Mouse (Mus musculus) adrenal gland, adult 8-10 months (tissue): ENCODE data around the gene Gabrr2. TPM values are rescaled to one million over a fixed set of nuclear protein-coding genes. Genes with fewer than 3 reads are reported as not detected.
A peak's percentile ranks its signal among the peaks of the same experiment; 100 is the strongest.
"Not testable (repeated sequence)": the region's sequence is repeated elsewhere in the genome, so short reads cannot be mapped to it uniquely, and the experiment has no call there.

ENCODE experiments used
- DNase-seq: peaks from one replicate; pipeline ENCODE4 v3.0.0; 2022
- total RNA-seq, 4 experiments: library from RNA; stranded (reverse); gene quantifications; 2 replicates each; pipeline ENCODE4 v1.2.4; 2022

Gene Gabrr2
- total RNA-seq, 4 experiments from 2014 or later, result 0.71 to 0.89 TPM; not detected in 2

DNA sequence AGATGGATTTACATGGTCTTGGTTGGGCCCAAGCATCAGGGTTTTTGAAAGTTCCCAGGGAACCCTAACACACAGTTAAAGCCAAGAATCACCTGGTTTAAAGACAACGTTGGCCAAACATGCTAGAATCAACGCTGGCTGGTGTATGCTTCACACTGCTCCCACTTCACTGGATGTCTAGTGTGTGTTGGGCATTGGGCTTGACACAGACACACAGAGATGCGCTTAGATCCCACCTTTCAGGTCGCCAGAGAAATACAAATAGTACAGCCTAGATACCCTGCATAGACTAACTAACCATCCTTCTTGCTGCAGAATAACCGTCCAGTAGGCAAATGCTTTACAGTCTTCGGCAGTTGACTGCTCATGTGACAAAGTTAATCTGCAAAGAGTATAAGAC, 7.5 kb downstream of the Gabrr2 start:
- no peak for DNase-seq

DNA sequence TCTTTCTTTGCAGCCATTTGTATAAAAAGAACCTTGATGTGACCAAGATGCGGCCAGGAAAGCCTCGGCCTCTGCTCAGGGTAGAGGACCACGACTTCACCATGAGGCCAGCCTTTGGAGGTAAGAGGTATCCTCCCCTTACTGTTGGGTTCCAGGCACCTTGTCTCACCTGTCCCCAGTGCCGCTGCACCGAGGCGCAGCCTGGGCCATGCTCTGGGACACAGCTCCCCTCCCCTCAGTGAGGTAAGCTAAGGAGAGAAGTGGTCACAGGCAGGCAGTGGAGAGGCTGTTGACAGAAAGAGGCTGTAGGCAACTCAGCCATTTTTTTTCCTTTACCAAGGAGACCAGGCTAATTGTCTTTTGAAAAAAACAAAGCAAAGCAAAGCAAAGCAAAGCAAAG, 8.5 kb downstream of the Gabrr2 start:
- no peak for DNase-seq

DNA sequence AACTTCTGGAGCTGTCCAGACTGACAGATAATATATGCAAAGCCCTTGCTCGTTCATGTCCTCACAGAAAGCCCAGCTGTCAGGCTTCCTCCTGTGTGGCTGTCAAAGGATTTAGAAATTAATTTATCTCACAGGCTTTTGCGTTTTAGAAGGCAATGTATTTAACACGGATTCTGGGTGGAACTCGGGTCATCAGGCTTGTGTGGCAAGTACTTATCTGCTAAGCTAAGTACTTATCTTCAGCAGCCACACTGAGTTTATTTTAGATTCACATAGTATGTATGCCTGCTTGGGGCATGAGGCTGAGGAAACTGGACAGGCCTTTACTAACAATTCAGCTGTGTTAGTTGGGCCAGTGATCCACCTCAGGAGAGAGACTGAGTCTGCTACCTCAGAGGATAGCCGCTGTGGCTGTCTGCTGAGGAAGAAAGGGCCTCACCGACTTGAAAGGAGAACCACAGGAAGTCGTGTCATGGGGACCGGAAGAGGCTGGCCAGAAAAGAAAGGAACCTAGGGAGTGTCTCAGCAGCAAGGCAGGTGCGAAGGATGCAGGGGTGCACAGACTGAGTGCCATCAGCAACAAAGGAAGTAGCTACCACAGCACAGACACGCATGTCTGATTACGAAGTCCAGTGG, 9.8 kb downstream of the Gabrr2 start:
- DNase-seq, result no peak

DNA sequence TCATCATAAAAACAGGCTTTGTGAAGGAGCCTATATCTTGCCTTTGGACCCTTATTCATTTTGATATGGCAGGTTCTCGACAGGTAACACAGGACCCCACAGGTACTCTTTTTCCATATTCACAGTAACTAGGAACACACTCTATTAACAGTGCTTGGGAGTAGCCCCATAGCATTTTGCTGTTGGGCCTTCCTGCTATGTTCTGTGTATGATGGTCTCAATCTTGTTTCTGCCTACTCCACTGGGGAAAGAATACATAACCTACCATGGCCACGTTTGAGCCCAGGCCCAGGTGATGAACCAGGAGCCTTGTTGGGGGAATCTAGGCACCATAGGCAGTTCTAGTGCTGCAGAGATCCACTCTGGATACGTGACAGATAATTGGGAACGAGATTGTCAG, 11.6 kb downstream of the Gabrr2 start:
- no peak for DNase-seq

DNA sequence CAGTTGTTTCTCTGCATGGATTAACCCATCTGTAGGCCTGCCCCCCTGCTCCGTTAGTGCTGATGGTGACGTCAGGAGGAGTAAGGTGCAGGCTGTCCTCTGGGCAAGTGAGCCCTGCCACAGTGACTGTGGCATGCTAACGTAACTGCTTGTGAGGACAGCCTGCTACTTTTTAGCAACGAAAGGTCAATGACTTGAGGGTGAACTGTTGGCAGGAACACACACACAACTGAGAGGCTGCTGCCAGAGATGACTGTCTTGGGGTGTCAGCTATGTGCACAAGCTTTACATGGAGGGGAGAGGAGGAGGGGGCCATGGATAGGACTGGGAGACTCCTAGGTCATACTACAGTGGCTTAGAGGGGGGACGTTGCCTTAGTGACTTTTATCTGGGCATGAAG, 12.1 kb downstream of the Gabrr2 start:
- DNase-seq, result no peak

DNA sequence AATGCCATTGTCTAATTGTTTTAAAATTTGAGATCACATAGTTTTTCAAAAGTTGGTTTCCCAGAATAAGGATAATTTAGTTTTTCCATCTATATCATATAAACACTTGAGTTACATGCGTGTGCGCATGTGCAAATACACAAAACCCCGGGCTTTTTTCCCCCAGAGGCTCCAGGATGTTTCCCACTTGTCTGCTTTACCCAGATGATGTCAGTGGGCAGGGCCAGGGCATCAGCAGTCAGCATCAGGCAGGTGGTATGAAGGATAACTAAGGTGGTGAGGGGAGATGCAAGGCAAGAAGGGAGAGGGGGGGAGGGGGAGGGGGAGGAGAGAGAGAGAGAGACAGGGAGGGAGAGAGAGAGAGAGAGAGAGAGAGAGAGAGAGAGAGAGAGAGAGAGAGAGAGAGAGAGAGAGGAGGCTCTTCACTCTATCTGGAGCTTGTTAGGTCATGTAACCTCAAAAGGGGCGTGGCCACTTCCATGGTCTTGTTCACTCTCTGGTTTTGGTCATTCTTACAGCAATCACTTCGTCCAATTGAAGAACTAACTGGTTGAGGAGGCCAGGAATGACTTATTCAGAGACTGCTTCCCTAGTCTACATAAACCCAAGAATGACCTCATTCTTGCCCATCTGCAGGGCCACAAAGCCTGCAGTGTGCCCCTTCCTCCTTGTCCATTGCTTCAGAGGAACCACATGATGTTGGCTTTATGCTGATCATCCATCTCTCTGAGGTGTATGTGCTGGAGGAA, 13.2 kb downstream of the Gabrr2 start:
- no peak for DNase-seq

DNA sequence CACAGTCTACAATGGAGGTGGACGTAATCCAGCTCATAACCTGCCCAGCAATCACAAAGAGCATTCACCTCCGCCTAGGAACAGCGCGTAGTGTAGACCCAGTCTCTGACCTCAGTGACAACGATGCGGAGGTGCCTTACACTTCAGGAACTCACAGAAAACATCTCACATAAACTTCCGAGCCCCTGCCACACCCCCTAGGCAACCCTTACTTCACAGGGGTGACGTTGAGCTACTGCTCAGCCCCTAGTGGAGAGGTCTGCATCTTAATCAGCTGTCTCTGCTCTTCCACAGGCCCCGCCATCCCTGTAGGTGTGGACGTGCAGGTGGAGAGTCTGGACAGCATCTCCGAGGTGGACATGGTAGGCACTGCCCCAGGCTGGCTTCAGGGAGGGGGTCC, 14.4 kb downstream of the Gabrr2 start:
- DNase-seq, result no peak

DNA sequence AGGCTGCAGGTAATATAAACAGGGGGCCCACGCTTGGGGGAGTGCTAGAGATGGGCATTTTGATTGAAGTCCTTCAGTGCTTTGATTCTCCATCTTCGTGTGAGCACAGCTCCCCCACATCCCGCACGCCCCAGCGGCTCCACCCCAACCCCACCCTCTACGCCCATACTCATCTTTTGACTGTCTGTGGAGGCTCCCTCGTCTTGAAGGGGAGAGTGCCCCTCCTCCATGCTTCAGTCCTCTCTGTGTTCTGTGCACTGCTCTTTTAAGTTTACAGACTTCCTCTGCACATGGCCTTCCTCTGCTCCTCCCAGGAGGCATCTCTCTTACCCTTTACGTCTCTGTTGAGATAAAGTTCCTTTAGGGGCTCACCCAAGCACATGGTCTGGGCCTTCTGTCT, 14.9 kb downstream of the Gabrr2 start:
- DNase-seq, result no peak

DNA sequence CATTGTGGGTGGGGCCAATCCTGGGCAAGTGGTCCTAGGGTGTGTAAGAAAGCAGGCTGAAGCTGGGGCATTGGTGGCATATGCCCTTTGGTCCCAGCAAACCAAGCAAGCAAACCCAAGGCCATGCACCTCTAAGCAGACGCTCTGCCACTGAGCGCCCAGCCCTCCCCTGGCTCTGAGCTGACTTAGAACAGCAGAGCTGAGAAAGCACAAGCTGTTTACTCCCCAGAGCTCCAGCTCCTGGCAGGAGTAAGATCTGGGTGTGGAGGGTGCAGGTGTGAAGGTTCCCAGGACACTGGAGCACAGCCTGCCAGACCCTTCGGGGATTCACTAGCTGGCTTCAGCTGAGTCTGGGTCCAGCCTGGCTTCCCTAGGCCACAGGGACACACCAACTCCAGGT, 15.7 kb downstream of the Gabrr2 start:
- DNase-seq, result no peak

DNA sequence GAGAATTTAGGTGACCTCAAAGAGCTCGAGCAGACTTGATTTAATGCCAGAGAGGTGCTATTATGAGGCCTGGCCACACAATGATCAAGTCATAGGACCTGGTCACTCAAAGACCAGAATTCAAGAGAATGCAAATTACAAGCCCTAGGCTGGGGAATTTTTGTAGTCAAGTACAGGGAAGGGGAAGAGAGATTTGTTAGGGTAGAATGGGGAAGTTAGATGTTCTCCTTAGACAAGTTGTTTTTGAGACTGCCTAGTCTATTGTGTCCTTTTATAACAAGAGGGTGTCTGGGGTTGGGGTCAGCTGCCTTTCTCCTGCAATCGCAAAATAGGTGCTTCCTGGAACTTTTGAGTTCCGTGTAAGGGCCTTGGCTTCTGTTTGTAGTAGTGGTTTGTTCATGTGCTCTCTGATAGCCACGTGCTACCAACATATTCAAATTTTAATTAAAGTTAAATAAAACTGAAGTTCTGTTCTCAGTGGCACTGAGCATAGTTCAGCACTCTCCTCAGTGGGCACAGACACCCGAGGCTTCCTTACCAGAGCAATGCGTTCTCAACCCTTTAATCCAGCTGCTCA, 36.4 kb downstream of the Gabrr2 start:
- DNase-seq, result no peak

DNA sequence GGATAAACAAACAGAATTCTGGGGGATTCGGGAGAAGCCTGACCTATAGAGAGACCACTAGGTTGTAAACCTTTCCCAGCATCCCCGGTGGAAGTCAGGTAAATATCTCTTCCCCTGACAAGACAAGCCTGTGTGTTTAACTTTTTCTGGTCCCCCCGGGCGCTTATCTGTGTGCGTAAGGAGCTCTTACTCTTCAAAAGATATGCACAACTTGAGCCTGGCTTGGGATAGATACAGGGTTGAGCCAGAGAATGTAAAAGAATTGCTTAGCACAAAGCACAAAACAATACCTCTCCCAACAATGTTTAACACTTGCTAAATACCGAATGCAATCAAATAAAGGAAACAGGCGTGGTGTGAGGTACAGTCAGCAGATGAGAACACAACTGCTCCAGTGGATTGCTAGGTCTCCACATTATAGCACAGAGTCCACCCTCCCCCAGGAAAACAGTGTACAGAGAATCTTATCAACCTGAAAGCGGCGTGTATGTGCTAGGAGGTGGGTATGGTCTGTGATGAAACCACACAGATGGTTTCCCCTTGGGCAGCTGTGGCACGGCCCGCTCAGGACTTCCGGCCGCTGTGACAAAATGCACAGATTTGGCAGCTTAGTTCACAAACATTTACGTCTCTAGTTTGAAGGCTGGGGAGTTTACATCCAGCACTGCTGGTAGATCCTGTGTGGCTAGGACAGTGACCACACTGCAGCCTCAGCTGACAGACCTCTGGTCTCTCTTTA, 47.1 kb downstream of the Gabrr2 start:
- DNase-seq, result no peak

DNA sequence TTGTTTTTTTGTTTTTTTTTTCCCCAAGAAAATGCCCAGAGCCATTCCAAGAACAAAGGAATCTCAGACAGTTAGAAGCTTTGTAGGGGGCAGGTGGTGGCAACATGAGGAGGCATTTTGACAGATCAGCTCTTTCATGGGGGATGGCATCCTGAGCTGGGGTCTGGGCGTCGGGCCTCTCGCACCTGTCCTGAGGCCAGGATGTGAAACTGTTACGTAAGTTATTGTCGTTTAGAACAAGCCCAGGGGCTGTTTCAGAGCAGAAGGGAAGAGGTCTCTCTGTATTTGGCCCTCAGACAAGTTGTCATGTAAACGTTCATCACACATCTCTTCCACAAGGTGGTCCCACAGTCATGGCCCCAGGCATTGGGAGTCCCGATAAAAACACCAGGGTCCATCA, 48.0 kb downstream of the Gabrr2 start:
- DNase-seq, result no peak

DNA sequence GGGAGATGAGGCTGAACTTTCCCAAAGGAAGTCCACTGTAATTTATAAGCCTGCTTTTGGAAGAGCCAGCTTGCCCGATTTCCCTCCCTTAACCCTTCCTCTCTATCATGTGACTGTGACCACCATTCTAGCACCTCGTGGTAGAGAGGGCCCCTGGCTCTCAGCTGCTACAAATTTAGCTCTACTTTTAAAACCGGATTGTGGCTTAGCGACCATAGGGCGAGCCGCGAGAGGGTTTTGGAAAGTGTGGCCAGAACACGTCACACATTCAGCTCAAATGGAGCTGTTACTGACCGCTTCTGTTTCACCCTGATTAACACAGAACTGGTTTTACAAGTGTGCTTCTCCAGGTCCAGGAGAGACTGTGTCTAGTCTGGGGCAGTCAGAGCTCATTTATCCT, 48.6 kb downstream of the Gabrr2 start:
- no peak for DNase-seq

DNA sequence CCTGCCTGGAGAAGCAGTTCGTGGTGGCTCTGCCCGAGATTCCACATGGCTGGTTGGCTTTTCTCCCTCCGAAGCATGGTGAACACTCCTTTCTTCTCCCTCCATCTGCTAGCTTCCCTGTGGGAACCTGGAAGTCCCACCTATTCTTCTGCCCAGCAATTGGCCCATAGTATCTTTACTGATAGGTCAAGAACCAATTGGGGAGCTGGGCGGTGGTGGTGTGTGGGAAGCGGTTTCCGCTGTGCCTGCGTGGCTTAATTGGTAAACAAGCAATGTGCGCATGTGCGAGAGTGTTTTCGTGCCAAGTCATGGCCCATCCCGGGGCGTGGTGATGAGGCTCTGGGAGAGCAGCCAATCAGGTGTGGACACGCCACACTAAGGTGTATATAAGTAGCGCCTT, 50.1 kb downstream of the Gabrr2 start:
- not testable (repeated sequence) for DNase-seq

DNA sequence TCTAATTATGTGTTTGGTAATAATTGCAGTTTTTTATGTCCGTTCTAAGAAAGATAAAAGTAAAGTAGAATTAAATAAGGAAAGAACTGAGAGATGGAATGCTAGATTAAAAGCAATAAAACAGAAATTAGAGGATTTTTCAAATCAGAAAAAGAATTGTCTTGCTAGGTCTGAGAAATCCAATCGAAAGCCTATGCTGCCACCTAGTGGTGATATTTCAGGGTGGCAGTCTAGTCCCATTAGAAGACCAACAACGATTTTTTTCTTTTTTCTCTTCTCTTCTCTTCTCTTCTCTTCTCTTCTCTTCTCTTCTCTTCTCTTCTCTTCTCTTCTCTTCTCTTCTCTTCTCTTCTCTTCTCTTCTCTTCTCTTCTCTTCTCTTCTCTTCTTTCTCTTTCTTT, 56.3 kb downstream of the Gabrr2 start:
- peak; percentile 33 for DNase-seq

DNA sequence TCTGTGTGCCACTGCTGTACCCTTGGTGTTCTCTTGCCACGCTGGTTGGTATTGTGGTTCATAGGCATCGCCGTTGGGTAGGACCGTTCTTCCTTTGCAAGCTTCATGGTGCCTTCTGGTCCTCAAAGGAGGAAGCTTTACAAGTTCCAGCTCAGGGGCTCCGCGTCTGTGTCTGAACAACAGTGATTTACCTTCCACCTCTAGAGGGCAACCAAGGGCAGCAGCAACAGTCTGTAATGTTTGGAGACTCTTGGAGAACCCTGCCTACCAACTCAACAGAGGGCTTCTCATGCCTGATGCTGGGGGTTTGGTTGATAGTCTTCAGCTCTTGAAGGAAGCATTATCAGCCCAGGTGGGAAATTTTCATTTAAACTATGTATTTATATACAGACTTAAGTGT, 61.7 kb downstream of the Gabrr2 start:
- peak; percentile 13 for DNase-seq

DNA sequence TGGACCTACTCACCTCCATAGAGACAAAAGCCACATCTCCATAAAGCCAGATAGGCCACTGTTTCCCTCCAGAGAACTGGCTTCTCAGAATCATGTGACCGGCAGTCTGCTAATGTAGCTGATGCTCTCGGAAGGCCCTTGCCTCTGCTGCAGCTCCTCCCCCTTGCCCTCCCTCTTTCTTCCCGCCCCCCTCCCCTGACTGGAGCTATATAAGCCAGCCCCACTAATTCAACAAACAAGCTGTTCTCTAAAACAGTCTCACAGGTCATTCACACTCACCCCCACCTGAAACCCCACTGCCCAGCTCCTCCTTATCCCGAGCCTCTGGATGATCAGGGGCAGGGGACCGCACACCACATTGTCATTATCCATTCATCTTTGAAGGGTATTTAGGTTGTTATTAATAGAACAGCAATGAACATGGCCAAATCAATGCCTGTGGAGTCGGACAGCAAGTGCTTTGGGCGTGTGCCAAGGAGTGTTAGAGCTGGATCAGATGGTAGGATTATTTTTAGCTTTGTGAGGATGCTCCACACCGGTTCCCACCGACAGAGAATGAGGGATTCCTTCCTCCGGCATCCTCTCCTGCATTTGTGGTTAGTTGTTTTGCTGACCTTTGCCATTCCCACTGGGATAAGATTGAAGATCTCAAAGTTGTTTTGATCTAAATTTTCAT, 62.7 kb downstream of the Gabrr2 start:
- DNase-seq, result no peak

DNA sequence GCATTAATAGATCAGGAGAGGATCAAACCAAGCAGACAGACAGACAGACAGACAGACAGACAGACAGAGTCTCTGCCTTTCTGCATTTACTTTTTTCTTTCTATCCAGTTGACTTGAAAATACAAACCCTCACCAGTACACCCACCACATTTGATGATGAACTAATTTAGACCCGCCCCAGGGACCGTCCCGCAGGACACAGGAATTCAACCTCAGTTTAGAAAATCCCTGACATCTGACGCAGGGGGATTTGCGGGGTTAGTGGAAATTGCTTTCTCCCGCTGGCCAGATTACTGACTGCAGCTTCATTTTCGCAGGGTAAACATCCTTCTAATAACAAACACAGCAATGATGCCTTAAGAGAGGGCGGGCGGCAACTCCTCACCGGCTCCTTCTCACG, 69.4 kb downstream of the Gabrr2 start, which contains the start of gene Gabrr1:
Gene Gabrr1, plus strand, starts transcription at position 301 of the 400 bp plus-strand sequence.
- DNase-seq, result no peak
